ENCODE assay signal across 9 mouse cellular contexts in genomic region chr16:33687724-33688123, GRCm38 (mm10). TPM values are rescaled to one million over a fixed set of nuclear protein-coding genes. Genes with fewer than 3 reads are reported as not detected.
DNase-seq lines count a peak whose midpoint lies in the region; ATAC-seq and TF ChIP-seq lines count a peak whose summit lies in the region.
"Had no signal": no experiment of that assay in that cellular context is flagged by ENCODE, and none has a peak within 500 bp of the region (broad histone marks: within the 10 kb centered on the region; RNA-seq: fewer than 3 reads in every experiment).

No protein-coding gene starts in this region.

- WGBS in heart, adult 2 months, result 16% methylated on average over 3 of the region's 3 CpGs
- 71% methylated on average over 3 of the region's 3 CpGs for WGBS in hindbrain, embryonic 12.5 days
- WGBS in midbrain, embryonic 15.5 days, result 67% methylated on average over 3 of the region's 3 CpGs

- peak overlapping the region; percentile 93 for H3K4me2 ChIP-seq in hindbrain, embryonic 12.5 days (replicated peaks)
- peak overlapping the region; percentile 83 for H3K4me2 ChIP-seq in midbrain, embryonic 15.5 days

- no peaks in the 10 kb centered on the region for H3K27me3 ChIP-seq in heart, adult 2 months (ENCODE audit: control insufficient read depth, insufficient read depth, low read length)
- peaks cover 4% of the 10 kb centered on the region; the same call in 1 of the 2 replicates for H3K27me3 ChIP-seq in hindbrain, embryonic 12.5 days
- no peaks in the 10 kb centered on the region for H3K27me3 ChIP-seq in midbrain, embryonic 15.5 days (replicated peaks)

- H3K36me3 ChIP-seq in heart, adult 2 months (ENCODE audit: control insufficient read depth, insufficient read depth, low read length), result peaks cover 17% of the 10 kb centered on the region
- H3K36me3 ChIP-seq in hindbrain, embryonic 12.5 days, result no peaks in the 10 kb centered on the region
- H3K36me3 ChIP-seq in midbrain, embryonic 15.5 days (replicated peaks), result no peaks in the 10 kb centered on the region

- TF ChIP-seq CTCF in heart, adult 2 months (IDR thresholded peaks at IDR 0.05), result no peak

- peaks cover 29% of the 10 kb centered on the region for H3K4me1 ChIP-seq in heart, adult 2 months (ENCODE audit: control insufficient read depth, insufficient read depth, low read length)
- H3K4me1 ChIP-seq in hindbrain, embryonic 12.5 days, result peaks cover 65% of the 10 kb centered on the region
- H3K4me1 ChIP-seq in midbrain, embryonic 15.5 days, result peaks cover 40% of the 10 kb centered on the region

- H3K9me3 ChIP-seq in hindbrain, embryonic 12.5 days (replicated peaks), result no peaks in the 10 kb centered on the region
- H3K9me3 ChIP-seq in midbrain, embryonic 15.5 days, result no peaks in the 10 kb centered on the region

- H3K79me2 ChIP-seq in heart, adult 2 months (replicated peaks; ENCODE audit: control insufficient read depth, insufficient read depth, low read length), result peaks cover 4% of the 10 kb centered on the region

- TF ChIP-seq POLR2A in heart, adult 2 months (IDR thresholded peaks at IDR 0.05; ENCODE audit: insufficient read depth, low read depth, low read length), result no peak

- ATAC-seq in hindbrain, embryonic 12.5 days (ENCODE audit: low FRiP score), result no peak
- ATAC-seq in midbrain, embryonic 15.5 days (replicated peaks), result no peak

- H3K9ac ChIP-seq in heart, adult 2 months (ENCODE audit: low read depth, low read length), result peak overlapping the region; percentile 100
- peak overlapping the region; percentile 32; the same call in 1 of the 2 replicates for H3K9ac ChIP-seq in hindbrain, embryonic 12.5 days
- H3K9ac ChIP-seq in midbrain, embryonic 15.5 days, result no peak overlapping the region

- H3K4me3 ChIP-seq in heart, adult 2 months, result peak overlapping the region; percentile 91
- peak overlapping the region; percentile 92; the same call in 1 of the 2 replicates for H3K4me3 ChIP-seq in hindbrain, embryonic 12.5 days
- H3K4me3 ChIP-seq in midbrain, embryonic 15.5 days, result no peak overlapping the region

- no peak for TF ChIP-seq EP300 in heart, adult 2 months (IDR thresholded peaks at IDR 0.05; ENCODE audit: insufficient read depth, low read depth, low read length)

- DNase-seq in heart, adult 2 months, result peak in 1 of 2 experiments; percentile 35
- DNase-seq in heart, postnatal 14 days, result no peak
- peak; percentile 30 to 31 for DNase-seq in B cell, adult 2 months
- no peak for DNase-seq in urinary bladder, postnatal 36 days (ENCODE audit: low spot score in 2 of 2)
- no peak for DNase-seq in urinary bladder, postnatal 25 days (ENCODE audit: low spot score)
- DNase-seq in kidney, postnatal 36 days, result no peak
- DNase-seq: gastrocnemius, postnatal 36 days had no signal

- intact Hi-C loops in heart, adult 2 months (cut with DNase I), result no loop called here
- intact Hi-C loops in heart, postnatal 14 days (cut with DNase I), result loop anchor here (2.0 to 5.0 kb wide), 3 partner anchors 13 to 127 kb away; no protein-coding TSS in a partner anchor

- H3K27ac ChIP-seq in heart, adult 2 months, result peak overlapping the region; percentile 98
- H3K27ac ChIP-seq in hindbrain, embryonic 12.5 days, result no peak overlapping the region
- H3K27ac ChIP-seq in midbrain, embryonic 15.5 days, result no peak overlapping the region

RNA-seq across cellular contexts. Expression of gene Heg1, which starts 3.6 kb away (rescaled TPM):
- 100 to 1,000 TPM; 126 to 148 TPM for total RNA-seq in heart, adult 2 months (2021)
- polyA plus RNA-seq in heart, adult 2 months (2012; rRNA removed), result 60.6 and 123 TPM in 2 replicates
- total RNA-seq in heart, postnatal 14 days (2021), result 100 to 1,000 TPM; 199 to 203 TPM
- polyA plus RNA-seq in hindbrain, embryonic 12.5 days (2016; fragmentation: Nextera tagmentation; extraction: Ambion mirVana), result 21.3 and 22.9 TPM in 2 replicates
- polyA plus RNA-seq in midbrain, embryonic 15.5 days (2015; fragmentation: Nextera tagmentation; extraction: Ambion mirVana), result 14.2 and 14.5 TPM in 2 replicates

Comparison
In these comparisons a context has a peak if more than half of its experiments do, and no peak if none do; other contexts are left out.
1. DNase-seq: peak in B cell, adult 2 months (2 of 2); none in heart, postnatal 14 days (0 of 2), urinary bladder, postnatal 36 days (0 of 2), urinary bladder, postnatal 25 days (single experiment) and kidney, postnatal 36 days (0 of 2).